Mouse (Mus musculus) intestine, embryonic 15.5 days (tissue): ENCODE measurements around the gene Adsl. TPM values are rescaled to one million over a fixed set of nuclear protein-coding genes. Genes with fewer than 3 reads are reported as not detected.

ENCODE experiments used
- ATAC-seq: fragments of 200-750 bp; cut with Nextera tagmentation; 2 replicates; pipeline ENCODE4 v1.8.0; 2017; ENCODE audit warnings: moderate TSS enrichment, moderate library complexity
- H3K27ac ChIP-seq: fragments of 300-500 bp; sonication (generic); 2 replicates; pipeline ENCODE4 v1.5.1; 2015; ENCODE audit warnings: mild to moderate bottlenecking, inconsistent platforms
- H3K27me3 ChIP-seq: fragments of 300-500 bp; sonication (generic); replicated peaks from 2 replicates; pipeline ENCODE4 v1.6.1; 2015; ENCODE audit warnings: inconsistent platforms
- H3K36me3 ChIP-seq: fragments of 300-500 bp; sonication (generic); 2 replicates; pipeline ENCODE4 v1.6.1; 2015; ENCODE audit warnings: inconsistent platforms
- H3K4me1 ChIP-seq: fragments of 300-500 bp; sonication (generic); replicated peaks from 2 replicates; pipeline ENCODE4 v1.6.1; 2015; ENCODE audit warnings: inconsistent platforms
- H3K4me2 ChIP-seq: fragments of 300-500 bp; sonication (generic); replicated peaks from 2 replicates; pipeline ENCODE4 v1.6.1; 2015; ENCODE audit warnings: mild to moderate bottlenecking, inconsistent platforms
- H3K4me3 ChIP-seq: fragments of 300-500 bp; sonication (generic); replicated peaks from 2 replicates; pipeline ENCODE4 v1.5.1; 2015; ENCODE audit warnings: inconsistent platforms
- H3K9ac ChIP-seq: fragments of 300-500 bp; sonication (generic); 2 replicates; pipeline ENCODE4 v1.6.1; 2015; ENCODE audit warnings: inconsistent platforms
- H3K9me3 ChIP-seq: fragments of 300-500 bp; sonication (generic); 2 replicates; pipeline ENCODE4 v1.6.1; 2016; ENCODE audit warnings: inconsistent platforms
- WGBS: fragments of 180-500 bp; shearing (Covaris S2); methylation state at CpG from one replicate; pipeline ENCODE4 v1.1.7; 2015; 5-methylcytosine and 5-hydroxymethylcytosine counted together
- polyA plus RNA-seq: library from polyadenylated mRNA; unstranded; fragments of >200 nt; fragmentation: Nextera tagmentation; extraction: Ambion mirVana; gene quantifications from 2 replicates; pipeline ENCODE4 v1.2.1, GENCODE M21; 2015

The Adsl gene
- polyA plus RNA-seq, 1 experiment from 2014 or later, result 156 TPM

DNA sequence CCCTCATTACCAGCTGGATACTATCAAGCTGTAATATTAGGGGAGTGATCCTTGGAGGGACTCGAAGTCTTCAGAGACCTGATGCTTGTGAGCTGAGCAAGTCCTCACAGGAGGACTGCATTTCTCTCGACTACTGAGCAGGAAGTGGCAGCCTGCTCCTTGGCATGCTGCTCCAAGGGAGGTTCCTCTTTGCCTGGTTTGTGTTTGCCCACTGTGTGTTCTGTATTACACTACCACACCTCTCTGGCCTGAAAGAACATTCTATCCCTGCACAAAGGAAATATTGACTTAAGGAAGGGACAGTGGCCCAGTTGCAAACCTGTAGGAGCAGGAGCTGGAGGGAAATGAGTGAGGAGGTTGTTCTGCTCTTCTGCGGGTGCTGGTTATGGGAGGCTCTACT, 41.4 kb downstream of the Adsl start:
- Histone ChIP-seq H3K9me3 (no peaks in the 10 kb centered on the region), H3K27me3 (no peaks in the 10 kb centered on the region), H3K4me2 (no peak overlapping the region), H3K9ac (no peak overlapping the region), H3K4me1 (0 out of 2 replicates have a peak, but pooled peaks cover 2% of the 10 kb centered on the region), H3K4me3 (no peak overlapping the region), H3K27ac (no peak overlapping the region), H3K36me3 (no peaks in the 10 kb centered on the region)
- WGBS, result 49% methylated on average over 3 of the region's 3 CpGs
- peak; percentile 39 for ATAC-seq

GRCm38 (mm10) chr15:80994959-80995358, 46.7 kb downstream of the Adsl start:
- Histone ChIP-seq H3K27me3 (no peaks in the 10 kb centered on the region), H3K9ac (no peak overlapping the region), H3K4me1 (0 out of 2 replicates have a peak, but pooled peaks cover 7% of the 10 kb centered on the region), H3K36me3 (no peaks in the 10 kb centered on the region), H3K4me2 (no peak overlapping the region), H3K4me3 (no peak overlapping the region), H3K9me3 (no peaks in the 10 kb centered on the region), H3K27ac (no peak overlapping the region)
- no peak for ATAC-seq
- 80% methylated on average over 5 of the region's 5 CpGs for WGBS

DNA sequence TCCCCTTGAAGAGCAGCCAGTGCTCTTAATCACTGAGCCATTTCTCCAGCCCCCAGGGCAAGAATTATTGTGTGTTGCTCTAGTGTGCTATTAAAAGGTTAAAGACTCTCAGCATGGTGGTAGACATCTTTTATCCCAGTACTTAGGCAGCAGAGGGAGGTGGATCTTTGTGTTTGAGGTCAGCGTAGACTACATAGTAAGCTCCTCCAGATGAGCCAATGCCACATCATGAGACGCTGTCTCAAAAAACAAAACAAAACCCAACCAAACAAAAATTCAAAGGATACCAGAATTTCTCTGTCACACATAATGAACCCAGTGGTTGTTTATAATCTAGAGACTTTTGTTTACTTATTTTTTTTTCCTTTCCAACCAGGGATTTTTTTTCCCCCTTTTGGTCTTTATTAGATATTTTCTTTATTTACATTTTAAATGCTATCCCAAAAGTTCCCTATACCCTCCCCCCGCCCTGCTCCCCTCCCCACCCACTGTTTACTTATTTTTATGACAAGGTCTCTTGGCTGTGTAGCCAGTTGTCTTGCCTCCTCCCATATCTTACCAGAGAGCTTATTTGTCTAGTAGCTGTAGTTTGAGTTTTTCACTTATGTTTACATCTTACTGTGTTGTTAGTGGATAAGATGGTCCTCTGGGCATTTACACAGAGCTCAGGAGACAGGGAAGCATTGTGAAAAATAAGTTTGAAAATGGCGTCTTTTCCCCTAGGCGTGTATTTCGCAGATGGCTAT, 48.0 kb downstream of the Adsl start:
- H3K9me3 ChIP-seq, result no peaks in the 10 kb centered on the region
- H3K4me1 ChIP-seq, result peaks cover 12% of the 10 kb centered on the region
- no peak overlapping the region for H3K27ac ChIP-seq
- no peak overlapping the region for H3K9ac ChIP-seq
- no peak overlapping the region for H3K4me3 ChIP-seq
- no peaks in the 10 kb centered on the region for H3K27me3 ChIP-seq
- no peak for ATAC-seq
- H3K36me3 ChIP-seq, result no peaks in the 10 kb centered on the region
- H3K4me2 ChIP-seq, result no peak overlapping the region
- WGBS, result 64% methylated on average over 6 of the region's 6 CpGs

GRCm38 (mm10) chr15:80997077-80997476, 48.8 kb downstream of the Adsl start:
- no peaks in the 10 kb centered on the region for H3K9me3 ChIP-seq
- no peaks in the 10 kb centered on the region for H3K36me3 ChIP-seq
- no peak for ATAC-seq
- H3K4me3 ChIP-seq, result no peak overlapping the region
- peaks cover 12% of the 10 kb centered on the region for H3K4me1 ChIP-seq
- no peaks in the 10 kb centered on the region for H3K27me3 ChIP-seq
- WGBS, result 38% methylated on average over 1 of the region's 1 CpGs
- H3K4me2 ChIP-seq, result no peak overlapping the region
- H3K9ac ChIP-seq, result no peak overlapping the region
- H3K27ac ChIP-seq, result no peak overlapping the region

DNA sequence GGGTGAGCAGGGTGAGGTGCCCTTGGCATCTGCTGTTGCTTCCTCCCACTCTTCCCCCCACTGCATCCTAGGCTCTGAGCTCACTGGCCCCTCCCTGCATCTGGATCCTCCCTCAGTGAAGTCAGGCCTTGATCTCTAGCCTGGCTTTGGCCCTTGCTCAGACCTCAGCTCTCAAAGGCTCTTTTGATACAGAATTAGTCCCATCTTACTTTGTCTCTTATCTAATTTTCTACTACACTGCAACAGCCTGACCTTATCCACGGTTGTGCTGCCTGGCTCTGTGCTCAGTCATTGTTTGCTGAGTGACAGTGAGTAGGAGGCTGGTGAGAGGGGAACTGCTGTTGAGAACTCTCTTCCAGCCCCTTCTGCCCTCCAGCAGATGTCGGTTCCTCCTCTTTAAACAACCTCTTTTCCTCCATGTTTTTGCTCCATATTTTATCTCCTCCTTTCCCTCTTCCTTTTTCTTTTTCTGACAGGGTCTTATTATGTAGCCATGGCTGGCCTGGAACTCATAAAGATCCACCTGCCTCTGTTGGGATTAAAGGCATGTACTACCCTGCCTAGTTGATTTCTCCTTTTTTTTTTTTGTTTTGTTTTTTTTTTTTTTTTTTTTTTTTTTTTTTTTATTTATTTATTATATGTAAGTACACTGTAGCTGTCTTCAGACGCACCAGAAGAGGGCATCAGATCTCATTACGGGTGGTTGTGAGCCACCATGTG, 52.3 kb downstream of the Adsl start:
- Histone ChIP-seq H3K4me2 (no peak overlapping the region), H3K4me1 (peaks cover 12% of the 10 kb centered on the region), H3K27ac (peak overlapping the region; percentile 27; the same call in 1 of the 2 replicates), H3K9me3 (no peaks in the 10 kb centered on the region), H3K4me3 (no peak overlapping the region), H3K27me3 (no peaks in the 10 kb centered on the region), H3K9ac (no peak overlapping the region; the same call in 1 of the 2 replicates), H3K36me3 (peaks cover 6% of the 10 kb centered on the region; the same call in 1 of the 2 replicates)
- peak; percentile 28; the same call in 1 of the 2 replicates for ATAC-seq
- WGBS, result 33% methylated on average over 3 of the region's 4 CpGs

- no peaks in the 10 kb centered on the region for H3K4me1 ChIP-seq
- no peak overlapping the region for H3K27ac ChIP-seq
- H3K27me3 ChIP-seq, result no peaks in the 10 kb centered on the region
- no peak overlapping the region for H3K4me2 ChIP-seq
- 83% methylated on average over 10 of the region's 10 CpGs for WGBS
- no peaks in the 10 kb centered on the region for H3K9me3 ChIP-seq
- no peak overlapping the region for H3K4me3 ChIP-seq
- peaks cover 9% of the 10 kb centered on the region for H3K36me3 ChIP-seq
- H3K9ac ChIP-seq, result no peak overlapping the region
- ATAC-seq, result no peak
Observed at GRCm38 (mm10) chr15:81006127-81006735, 57.9 kb downstream of the Adsl start.

DNA sequence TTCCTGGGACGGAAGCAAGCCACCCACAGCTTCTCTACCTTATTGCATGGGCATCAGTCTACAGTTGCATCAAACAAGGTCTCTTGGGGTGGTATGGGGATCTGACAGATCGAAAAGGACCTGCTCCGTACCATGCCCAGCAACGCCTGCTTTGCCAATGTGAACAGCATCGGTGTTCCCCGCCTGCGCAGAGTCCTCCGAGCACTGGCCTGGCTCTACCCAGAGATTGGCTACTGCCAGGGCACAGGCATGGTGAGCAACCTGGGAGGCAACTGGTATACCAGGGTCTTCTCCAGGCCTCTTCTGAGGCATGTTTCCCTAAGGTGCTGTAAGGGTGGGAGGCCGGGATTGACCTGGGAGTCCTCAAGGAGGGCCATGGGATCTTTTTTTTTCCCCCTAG, 59.0 kb downstream of the Adsl start:
- Histone ChIP-seq H3K9me3 (no peaks in the 10 kb centered on the region), H3K36me3 (peaks cover 18% of the 10 kb centered on the region), H3K4me3 (no peak overlapping the region), H3K27me3 (no peaks in the 10 kb centered on the region), H3K27ac (no peak overlapping the region), H3K4me2 (no peak overlapping the region), H3K4me1 (no peaks in the 10 kb centered on the region), H3K9ac (no peak overlapping the region)
- ATAC-seq, result no peak
- WGBS, result 96% methylated on average over 9 of the region's 9 CpGs

DNA sequence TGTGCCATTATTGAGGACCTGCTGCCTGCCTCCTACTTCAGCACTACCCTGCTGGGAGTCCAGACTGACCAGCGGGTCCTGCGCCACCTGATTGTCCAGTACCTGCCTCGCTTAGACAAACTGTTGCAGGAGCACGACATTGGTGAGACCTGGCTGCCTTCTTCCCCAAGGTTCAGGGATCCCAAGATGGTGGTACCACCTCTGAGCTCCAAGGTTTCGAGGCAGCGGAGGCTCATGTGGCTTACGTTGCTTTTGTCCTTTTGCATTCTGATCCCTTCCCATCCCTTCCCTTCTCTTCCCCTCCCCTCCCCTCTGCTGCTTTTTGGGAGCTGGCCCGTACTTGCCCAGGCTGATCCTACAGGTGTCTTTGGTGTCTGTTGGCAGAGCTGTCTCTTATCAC, 59.6 kb downstream of the Adsl start:
- no peak overlapping the region for H3K9ac ChIP-seq
- no peaks in the 10 kb centered on the region for H3K27me3 ChIP-seq
- no peak overlapping the region for H3K4me3 ChIP-seq
- no peak overlapping the region for H3K27ac ChIP-seq
- peaks cover 22% of the 10 kb centered on the region for H3K36me3 ChIP-seq
- H3K4me1 ChIP-seq, result no peaks in the 10 kb centered on the region
- WGBS, result 90% methylated on average over 8 of the region's 8 CpGs
- no peaks in the 10 kb centered on the region for H3K9me3 ChIP-seq
- no peak for ATAC-seq
- no peak overlapping the region for H3K4me2 ChIP-seq

DNA sequence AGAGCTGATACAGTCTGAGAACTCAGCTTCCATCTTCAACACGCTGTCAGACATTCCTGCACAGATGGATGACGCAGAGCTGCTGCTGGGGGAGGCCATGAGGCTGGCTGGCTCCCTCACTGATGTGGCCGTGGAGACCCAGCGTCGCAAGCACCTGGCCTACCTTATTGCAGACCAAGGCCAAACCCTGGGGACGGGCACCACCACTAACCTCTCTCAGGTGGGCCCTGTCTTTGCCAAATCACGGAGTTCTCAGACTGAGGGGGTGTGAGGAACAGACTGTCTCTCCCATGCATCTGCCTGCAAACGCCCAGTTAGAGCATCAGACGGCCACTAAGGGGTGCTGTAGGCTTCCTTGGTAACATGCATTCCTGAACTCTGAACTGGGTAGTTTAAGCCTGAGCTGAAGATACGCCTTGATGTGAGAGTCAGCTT, 60.4 kb downstream of the Adsl start:
- H3K4me2 ChIP-seq, result no peak overlapping the region
- no peak overlapping the region for H3K27ac ChIP-seq
- WGBS, result 57% methylated on average over 10 of the region's 10 CpGs
- H3K4me1 ChIP-seq, result no peaks in the 10 kb centered on the region
- H3K27me3 ChIP-seq, result no peaks in the 10 kb centered on the region
- no peak for ATAC-seq
- H3K9ac ChIP-seq, result no peak overlapping the region
- H3K4me3 ChIP-seq, result no peak overlapping the region
- H3K9me3 ChIP-seq, result no peaks in the 10 kb centered on the region
- peaks cover 23% of the 10 kb centered on the region; the same call in 1 of the 2 replicates for H3K36me3 ChIP-seq

DNA sequence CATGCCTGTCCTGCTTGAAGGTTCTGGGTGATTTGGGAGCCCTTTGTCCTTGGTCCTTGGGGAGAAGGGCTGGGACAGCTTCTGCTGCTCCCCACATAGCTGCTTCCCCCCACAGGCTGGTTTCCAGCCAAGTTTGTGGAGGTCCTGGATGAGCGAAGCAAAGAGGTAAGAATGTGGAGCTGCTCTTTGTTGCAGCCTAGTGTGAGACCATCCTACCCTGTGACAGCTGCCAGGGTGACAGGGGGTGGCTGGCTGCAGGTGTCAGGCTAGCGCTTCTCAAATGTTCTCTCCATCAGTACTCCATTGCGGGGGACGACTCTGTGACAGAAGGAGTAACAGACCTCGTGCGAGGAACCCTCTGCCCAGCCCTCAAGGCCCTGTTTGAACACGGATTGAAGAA, 61.8 kb downstream of the Adsl start:
- ATAC-seq, result no peak
- H3K4me3 ChIP-seq, result no peak overlapping the region
- H3K4me1 ChIP-seq, result no peaks in the 10 kb centered on the region
- H3K36me3 ChIP-seq, result peaks cover 28% of the 10 kb centered on the region; the same call in 1 of the 2 replicates
- no peak overlapping the region for H3K4me2 ChIP-seq
- H3K9ac ChIP-seq, result no peak overlapping the region
- H3K27ac ChIP-seq, result no peak overlapping the region
- H3K27me3 ChIP-seq, result no peaks in the 10 kb centered on the region
- 78% methylated on average over 7 of the region's 7 CpGs for WGBS
- no peaks in the 10 kb centered on the region for H3K9me3 ChIP-seq

DNA sequence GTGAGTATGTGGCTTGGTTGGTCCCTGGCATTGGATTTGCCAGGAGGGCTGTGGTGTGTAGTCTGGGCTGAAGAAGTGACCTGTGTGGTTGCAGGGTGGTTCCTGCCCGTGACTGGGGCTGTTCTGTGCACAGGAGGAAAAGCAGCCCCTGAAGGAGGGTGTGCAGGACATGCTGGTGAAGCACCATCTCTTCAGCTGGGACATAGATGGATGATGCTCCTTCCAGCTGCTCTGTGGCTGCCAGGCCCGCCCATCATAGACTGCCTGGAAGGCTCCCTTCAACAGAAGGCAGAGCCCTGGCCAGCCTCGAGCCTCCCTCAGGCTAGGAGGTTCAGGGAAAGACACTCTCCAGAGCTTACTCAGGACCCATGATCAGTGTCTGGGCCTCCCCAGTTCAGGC, 63.2 kb downstream of the Adsl start:
- no peaks in the 10 kb centered on the region for H3K27me3 ChIP-seq
- peaks cover 37% of the 10 kb centered on the region for H3K36me3 ChIP-seq

DNA sequence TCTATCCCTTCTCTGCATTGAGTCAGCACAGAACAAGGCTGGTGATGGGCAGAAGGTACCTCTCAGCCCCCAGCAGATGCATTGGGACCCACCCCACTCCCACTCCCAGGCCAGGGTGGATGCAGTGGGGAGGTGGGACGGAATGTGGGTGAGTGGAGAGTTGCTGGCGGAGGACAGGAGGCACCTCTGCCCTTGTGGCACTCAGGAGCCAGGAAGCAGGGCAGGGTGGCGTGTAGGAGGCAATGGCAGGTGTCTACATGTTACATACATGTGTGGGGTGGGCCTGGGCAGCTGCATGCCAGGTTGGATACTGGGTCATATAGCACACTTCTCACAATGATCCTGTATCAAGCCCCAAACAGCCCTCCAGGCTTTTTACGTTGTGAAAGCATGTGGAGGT, 64.1 kb downstream of the Adsl start:
- ATAC-seq, result no peak
- H3K4me2 ChIP-seq, result no peak overlapping the region
- no peak overlapping the region for H3K27ac ChIP-seq
- no peaks in the 10 kb centered on the region for H3K4me1 ChIP-seq
- H3K9me3 ChIP-seq, result no peaks in the 10 kb centered on the region
- no peak overlapping the region for H3K4me3 ChIP-seq
- no peak overlapping the region for H3K9ac ChIP-seq
- H3K36me3 ChIP-seq, result peaks cover 44% of the 10 kb centered on the region
- WGBS, result 86% methylated on average over 4 of the region's 4 CpGs
- no peaks in the 10 kb centered on the region for H3K27me3 ChIP-seq

More for the DNA sequence above, 63.2 kb downstream of the Adsl start:
- H3K4me3 ChIP-seq, result no peak overlapping the region
- 43% methylated on average over 3 of the region's 3 CpGs for WGBS
- H3K4me1 ChIP-seq, result no peaks in the 10 kb centered on the region
- no peak overlapping the region for H3K27ac ChIP-seq
- no peak overlapping the region for H3K9ac ChIP-seq
- no peak overlapping the region for H3K4me2 ChIP-seq
- no peaks in the 10 kb centered on the region for H3K9me3 ChIP-seq
- ATAC-seq, result no peak
